Mouse (Mus musculus) liver, adult 2 months (tissue): Measurements from ENCODE around the gene Ddx19a. TPM values are rescaled to one million over a fixed set of nuclear protein-coding genes. Genes with fewer than 3 reads are reported as not detected.

Experiments
- DNase-seq: peaks from one replicate; pipeline ENCODE4 v3.0.0-alpha.2; 2011; ENCODE audit warnings: low read depth, low spot score; ENCODE audit errors: extremely low read depth
- H3K27ac ChIP-seq: fragments of 200-500 bp; replicated peaks from 2 replicates; pipeline ENCODE4 v1.5.1; 2012; ENCODE audit warnings: low read depth, mild to moderate bottlenecking, control low read depth, inconsistent platforms, low read length; ENCODE audit not compliant: insufficient read depth
- H3K27me3 ChIP-seq: fragments of 200-500 bp; 2 replicates; pipeline ENCODE4 v1.6.1; 2012; ENCODE audit warnings: mild to moderate bottlenecking, moderate library complexity, low read length, inconsistent platforms; ENCODE audit not compliant: control insufficient read depth, insufficient read depth
- H3K36me3 ChIP-seq: fragments of 200-500 bp; 2 replicates; pipeline ENCODE4 v1.6.1; 2012; ENCODE audit warnings: low read length, inconsistent platforms; ENCODE audit not compliant: control insufficient read depth, insufficient read depth
- H3K4me1 ChIP-seq: fragments of 200-500 bp; 2 replicates; pipeline ENCODE4 v1.6.1; 2011; ENCODE audit warnings: low read length; ENCODE audit not compliant: control insufficient read depth, insufficient read depth
- H3K4me3 ChIP-seq: fragments of 200-500 bp; 2 replicates; pipeline ENCODE4 v1.5.1; 2011; ENCODE audit warnings: low read depth, mild to moderate bottlenecking, control low read depth, low read length, moderate library complexity; ENCODE audit not compliant: insufficient read depth
- H3K79me2 ChIP-seq: fragments of 200-500 bp; 2 replicates; pipeline ENCODE4 v1.6.1; 2012; ENCODE audit warnings: inconsistent platforms, mild to moderate bottlenecking, low read length, moderate library complexity; ENCODE audit not compliant: control insufficient read depth, insufficient read depth
- H3K9ac ChIP-seq: fragments of 200-500 bp; 2 replicates; pipeline ENCODE4 v1.6.1; 2012; ENCODE audit warnings: low read depth, mild to moderate bottlenecking, control low read depth, inconsistent platforms, low read length
- CTCF ChIP-seq: fragments of 200-500 bp; IDR thresholded peaks from 2 replicates; pipeline ENCODE4 v1.5.1; 2011; ENCODE audit warnings: low read depth, low read length, control low read depth
- POLR2A ChIP-seq: fragments of 200-500 bp; IDR thresholded peaks from 2 replicates; pipeline ENCODE4 v1.6.1; 2011; ENCODE audit warnings: low read length, control low read depth; ENCODE audit not compliant: insufficient read depth; ENCODE audit errors: extremely low read depth
- WGBS: fragments of 180-500 bp; shearing (Covaris S2); methylation state at CpG from one replicate; pipeline ENCODE4 v1.1.7; 2018; 5-methylcytosine and 5-hydroxymethylcytosine counted together
- polyA plus RNA-seq: library from polyadenylated mRNA; depleted of rRNA; stranded (reverse); fragments of >200 nt; gene quantifications from 2 replicates; pipeline ENCODE4 v1.2.3, GENCODE M21; 2012
- total RNA-seq: library from RNA; depleted of rRNA; stranded (reverse); fragments of >200 nt; gene quantifications from 2 replicates; pipeline ENCODE4 v1.2.3, GENCODE M21; 2014

Gene Ddx19a
- total and polyA plus RNA-seq, 2 experiments, result 10.2 to 12.0 TPM

DNA sequence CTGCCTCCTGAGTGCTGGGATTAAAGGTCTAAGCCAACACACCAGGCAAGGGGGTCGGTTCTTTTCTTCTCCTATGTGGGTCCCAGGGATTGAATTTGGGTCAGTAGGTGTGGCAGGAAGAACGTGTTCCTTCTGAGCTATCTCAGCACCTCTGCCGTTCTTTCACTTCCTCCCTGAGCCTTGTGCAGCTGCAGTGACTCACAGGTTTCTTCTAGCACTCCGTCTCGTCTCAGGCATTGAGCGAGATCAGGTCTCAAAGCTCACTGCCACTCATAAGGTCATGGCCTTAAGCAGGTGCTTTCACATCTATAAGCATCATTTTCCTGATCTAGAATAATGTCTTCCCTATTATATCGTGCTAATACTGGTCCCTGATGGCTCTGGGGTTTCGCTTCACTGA, 42.8 kb downstream of the Ddx19a start:
- DNase-seq, result no peak
- no peaks in the 10 kb centered on the region for H3K36me3 ChIP-seq
- TF ChIP-seq CTCF (no peak), POLR2A (no peak)
- H3K9ac ChIP-seq, result no peak overlapping the region
- H3K27me3 ChIP-seq, result no peaks in the 10 kb centered on the region
- no peaks in the 10 kb centered on the region for H3K4me1 ChIP-seq
- WGBS, result 83% methylated on average over 8 of the region's 8 CpGs
- H3K4me3 ChIP-seq, result no peak overlapping the region
- no peak overlapping the region for H3K27ac ChIP-seq
- no peaks in the 10 kb centered on the region for H3K79me2 ChIP-seq

DNA sequence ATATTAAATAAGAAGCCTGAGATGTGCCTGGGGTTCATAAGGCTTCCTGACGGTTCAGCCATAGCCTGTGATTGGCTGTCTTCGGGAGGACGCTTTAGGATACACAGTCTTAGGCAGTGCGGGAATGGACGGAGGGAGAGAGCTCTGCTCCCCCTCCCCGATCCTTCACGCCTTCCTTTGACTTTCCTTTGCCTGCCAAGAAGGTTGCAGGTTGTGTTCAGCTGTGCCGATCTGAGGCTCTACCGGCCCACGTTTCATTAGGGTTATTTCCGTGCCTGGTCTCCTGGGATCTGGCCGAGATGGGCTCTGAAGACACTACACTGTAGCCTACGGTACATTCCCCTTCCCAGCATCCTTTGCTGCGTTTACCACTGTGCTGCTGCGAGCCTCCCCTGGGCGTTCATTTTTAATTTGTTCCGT, 47.5 kb downstream of the Ddx19a start:
- H3K27me3 ChIP-seq, result no peaks in the 10 kb centered on the region
- TF ChIP-seq POLR2A (no peak), CTCF (no peak)
- H3K4me1 ChIP-seq, result no peaks in the 10 kb centered on the region
- no peak for DNase-seq
- no peaks in the 10 kb centered on the region for H3K79me2 ChIP-seq
- H3K4me3 ChIP-seq, result no peak overlapping the region
- no peak overlapping the region for H3K27ac ChIP-seq
- WGBS, result 81% methylated on average over 17 of the region's 17 CpGs
- H3K9ac ChIP-seq, result no peak overlapping the region
- no peaks in the 10 kb centered on the region for H3K36me3 ChIP-seq

DNA sequence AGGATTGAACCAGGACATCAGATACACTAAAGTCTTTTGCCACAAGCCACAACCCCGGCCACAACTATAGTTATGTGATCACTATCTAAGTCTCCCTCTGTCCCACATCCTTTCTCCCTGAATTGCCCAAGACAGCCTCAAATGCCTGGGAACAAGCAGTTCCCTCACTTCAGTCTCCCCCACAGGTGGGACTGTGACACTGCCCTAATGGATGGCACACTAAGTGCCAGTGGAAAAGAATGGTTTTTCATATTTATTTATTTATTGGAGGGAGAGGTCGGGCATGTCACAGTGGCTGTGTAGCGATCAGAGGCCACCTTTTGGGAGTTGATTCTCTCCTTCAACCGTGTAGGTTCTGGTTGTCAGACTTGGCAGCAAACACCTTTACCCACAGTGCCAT, 51.9 kb downstream of the Ddx19a start:
- no peak for TF ChIP-seq POLR2A
- Histone ChIP-seq H3K79me2 (no peaks in the 10 kb centered on the region), H3K27ac (no peak overlapping the region), H3K4me3 (no peak overlapping the region), H3K27me3 (no peaks in the 10 kb centered on the region), H3K9ac (no peak overlapping the region), H3K4me1 (0 out of 2 replicates have a peak, but pooled peaks cover 2% of the 10 kb centered on the region), H3K36me3 (no peaks in the 10 kb centered on the region)
- WGBS, result 57% methylated on average over 4 of the region's 4 CpGs
- DNase-seq, result no peak

DNA sequence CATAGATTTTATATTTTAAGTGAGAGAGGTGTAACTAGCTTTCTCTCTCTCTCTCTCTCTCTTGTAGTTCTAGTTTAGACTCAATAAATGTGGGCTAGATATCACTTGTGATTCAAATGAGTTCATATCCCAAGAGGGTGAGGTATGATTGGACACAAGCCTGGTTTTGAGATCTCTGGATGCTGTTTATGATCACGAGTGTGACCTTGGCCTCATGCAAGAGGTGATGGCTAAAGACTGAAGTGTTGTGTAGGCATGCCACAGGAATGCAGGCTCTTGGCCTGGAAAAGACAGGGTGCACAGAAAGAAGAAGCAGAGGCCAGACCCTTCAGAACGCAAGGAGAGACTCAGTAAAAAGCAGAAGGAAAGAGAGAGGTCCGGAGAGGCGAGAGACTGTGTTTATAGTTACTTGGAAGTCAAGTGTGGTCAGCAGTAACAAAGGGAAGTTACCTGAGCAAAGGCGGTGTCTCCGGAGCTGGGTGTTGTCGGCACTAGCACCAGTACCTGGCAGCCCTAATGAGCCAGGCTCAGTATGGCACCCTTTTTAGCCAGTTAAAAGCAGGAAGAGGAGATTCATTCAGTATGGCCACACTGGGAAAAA, 53.2 kb downstream of the Ddx19a start:
- Histone ChIP-seq H3K36me3 (no peaks in the 10 kb centered on the region), H3K9ac (no peak overlapping the region), H3K4me1 (0 out of 2 replicates have a peak, but pooled peaks cover 2% of the 10 kb centered on the region), H3K27me3 (no peaks in the 10 kb centered on the region), H3K4me3 (no peak overlapping the region), H3K27ac (no peak overlapping the region), H3K79me2 (no peaks in the 10 kb centered on the region)
- no peak for TF ChIP-seq CTCF
- no peak for TF ChIP-seq POLR2A
- WGBS, result 80% methylated on average over 7 of the region's 7 CpGs
- no peak for DNase-seq

DNA sequence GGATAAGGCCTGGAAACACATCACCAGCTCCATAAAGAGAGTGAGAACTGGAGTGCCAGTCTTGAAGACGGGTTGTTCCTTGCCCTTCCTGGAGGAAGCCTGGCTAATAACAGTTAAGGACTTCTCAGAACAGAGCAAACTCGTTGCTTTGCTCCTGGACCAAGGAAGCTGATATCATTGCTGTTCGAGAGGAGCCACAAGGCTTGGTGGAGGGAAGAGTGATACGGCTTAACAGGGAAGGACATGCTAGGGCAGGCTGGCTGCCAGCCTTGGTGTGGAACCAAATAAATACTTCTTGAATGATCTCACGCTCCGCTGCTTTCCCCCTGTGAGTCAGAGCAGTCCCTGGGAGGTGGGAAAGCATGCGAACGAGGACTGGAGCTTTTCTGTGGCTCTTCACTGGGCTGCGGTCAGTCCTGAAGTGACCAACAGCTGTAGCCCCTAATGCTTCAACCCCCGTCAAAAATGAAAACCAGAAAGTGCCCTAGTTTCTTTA, 56.1 kb downstream of the Ddx19a start:
- no peaks in the 10 kb centered on the region for H3K27me3 ChIP-seq
- no peak overlapping the region; the same call in 1 of the 2 replicates for H3K27ac ChIP-seq
- H3K36me3 ChIP-seq, result no peaks in the 10 kb centered on the region
- H3K79me2 ChIP-seq, result no peaks in the 10 kb centered on the region
- H3K4me1 ChIP-seq, result 0 out of 2 replicates have a peak, but pooled peaks cover 2% of the 10 kb centered on the region
- no peak for TF ChIP-seq CTCF
- no peak for TF ChIP-seq POLR2A
- DNase-seq, result peak; percentile 25
- H3K4me3 ChIP-seq, result no peak overlapping the region
- 84% methylated on average over 10 of the region's 10 CpGs for WGBS
- H3K9ac ChIP-seq, result no peak overlapping the region
